Mouse (Mus musculus) bone marrow macrophage, adult 2 months (primary cell): ENCODE data around the gene Rcsd1.

Experiments used
- CTCF ChIP-seq: IDR thresholded peaks from 2 replicates; pipeline ENCODE4 v1.5.1; 2012; ENCODE audit warnings: low read depth, mild to moderate bottlenecking, low read length, moderate library complexity
- POLR2A ChIP-seq: IDR thresholded peaks from 2 replicates; pipeline ENCODE4 v1.6.1; 2012; ENCODE audit warnings: mild to moderate bottlenecking, low read depth, low read length, borderline replicate concordance

- TF ChIP-seq CTCF (no peak), POLR2A (no peak)
Measured at GRCm38 (mm10) chr1:165751838-165752237, 42.3 kb upstream of the Rcsd1 start.
